Mouse (Mus musculus): ENCODE measurements around the gene Spdye4a.

- TF ChIP-seq GATA1 (IDR thresholded peaks at IDR 0.05; ENCODE audit: borderline replicate concordance, low read length) (no peak), CTCF (IDR thresholded peaks at IDR 0.05; ENCODE audit: low read depth, low read length) (no peak), TAL1 (conservative IDR thresholded peaks at IDR 0.05; ENCODE audit: low read depth, low read length) (no peak), POLR2AphosphoS5 (IDR thresholded peaks at IDR 0.05; ENCODE audit: insufficient replicate concordance, low read depth, low read length) (no peak)
Observed at GRCm38 (mm10) chr5:143244926-143245325, 18.2 kb upstream of the Spdye4a start.

Measured in G1E (cell line).